Mouse (Mus musculus): ENCODE data around the gene Fgf2.

GRCm38 (mm10) chr3:37377926-37378325, 29.8 kb downstream of the Fgf2 start:
- no peak for TF ChIP-seq POLR2A (IDR thresholded peaks at IDR 0.05; ENCODE audit: low read depth, low read length)
- no peak for TF ChIP-seq CTCF (IDR thresholded peaks at IDR 0.05; ENCODE audit: extremely low read depth, insufficient read length, insufficient replicate concordance, low read depth, low read length)

All from small intestine, adult 2 months (tissue).